Mouse (Mus musculus): Measurements from ENCODE around the gene Il6ra. TPM values are rescaled to one million over a fixed set of nuclear protein-coding genes. Genes with fewer than 3 reads are reported as not detected.
A peak's percentile ranks its signal among the peaks of the same experiment; 100 is the strongest.

Il6ra gene
- polyA plus RNA-seq, 1 experiment = 1.9 TPM

DNA sequence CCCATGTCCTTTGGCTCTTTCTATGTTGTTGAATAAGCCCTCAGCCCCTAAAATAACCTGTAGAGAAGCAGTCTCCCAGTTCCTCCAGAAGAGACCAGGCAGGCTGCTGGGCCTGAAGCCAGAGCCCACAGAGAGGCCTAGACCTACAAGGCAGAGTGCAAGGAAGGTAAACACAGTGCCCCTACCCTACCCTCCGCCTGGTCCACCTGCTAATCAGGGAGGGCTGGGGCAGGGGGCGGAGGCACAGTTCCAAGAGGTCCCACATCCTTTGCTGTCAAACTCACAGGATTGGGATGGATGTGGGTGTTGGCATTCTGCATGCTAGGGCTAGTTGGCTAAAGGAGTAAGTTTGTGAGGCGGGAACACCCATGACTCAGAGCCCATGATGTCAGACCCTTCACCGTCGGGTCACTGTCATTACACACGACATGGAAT is 871 bp downstream of the Il6ra start:
- H3K4me3 ChIP-seq (ENCODE audit: insufficient read depth, low read length) = peak overlapping the region; percentile 34; the same call in 1 of the 2 replicates

DNA sequence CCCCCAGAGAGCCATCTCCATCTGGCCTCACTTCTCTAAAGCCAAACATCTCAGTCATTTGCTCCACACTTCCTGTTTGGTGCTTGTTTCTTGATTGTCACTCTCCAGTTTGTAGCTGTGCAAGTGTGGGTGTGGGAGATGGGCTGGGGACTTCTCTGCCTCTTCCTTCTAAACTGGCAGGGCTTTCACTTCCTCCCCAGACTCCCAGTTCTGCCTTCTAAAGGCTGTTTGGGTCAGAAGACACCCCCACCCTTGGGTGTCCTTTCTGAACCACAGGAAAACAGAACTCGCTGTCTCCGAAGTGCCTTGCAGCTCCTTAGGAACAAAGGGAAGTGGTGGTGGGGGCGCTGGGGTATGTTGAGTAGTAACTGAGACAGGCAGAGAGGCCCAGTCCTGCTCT is 1.8 kb downstream of the Il6ra start:
- TF ChIP-seq CTCF (IDR thresholded peaks at IDR 0.05; ENCODE audit: borderline replicate concordance, insufficient read depth, low read length) = no peak
- no peak for TF ChIP-seq POLR2A (IDR thresholded peaks at IDR 0.05; ENCODE audit: low read depth, low read length)
- no peak overlapping the region for H3K27ac ChIP-seq (ENCODE audit: insufficient read depth, low read length)
- no peak overlapping the region for H3K4me3 ChIP-seq (ENCODE audit: insufficient read depth, low read length)
- peaks cover 5% of the 10 kb centered on the region; the same call in 1 of the 2 replicates for H3K4me1 ChIP-seq (ENCODE audit: control insufficient read depth, insufficient read depth, low read length)

More for the DNA sequence above, 871 bp downstream of the Il6ra start:
- Histone ChIP-seq H3K27ac (ENCODE audit: insufficient read depth, low read length) (no peak overlapping the region; the same call in 1 of the 2 replicates), H3K4me1 (ENCODE audit: control insufficient read depth, insufficient read depth, low read length) (peaks cover 5% of the 10 kb centered on the region; the same call in 1 of the 2 replicates)
- TF ChIP-seq CTCF (IDR thresholded peaks at IDR 0.05; ENCODE audit: borderline replicate concordance, insufficient read depth, low read length) = no peak
- no peak for TF ChIP-seq POLR2A (IDR thresholded peaks at IDR 0.05; ENCODE audit: low read depth, low read length)

DNA sequence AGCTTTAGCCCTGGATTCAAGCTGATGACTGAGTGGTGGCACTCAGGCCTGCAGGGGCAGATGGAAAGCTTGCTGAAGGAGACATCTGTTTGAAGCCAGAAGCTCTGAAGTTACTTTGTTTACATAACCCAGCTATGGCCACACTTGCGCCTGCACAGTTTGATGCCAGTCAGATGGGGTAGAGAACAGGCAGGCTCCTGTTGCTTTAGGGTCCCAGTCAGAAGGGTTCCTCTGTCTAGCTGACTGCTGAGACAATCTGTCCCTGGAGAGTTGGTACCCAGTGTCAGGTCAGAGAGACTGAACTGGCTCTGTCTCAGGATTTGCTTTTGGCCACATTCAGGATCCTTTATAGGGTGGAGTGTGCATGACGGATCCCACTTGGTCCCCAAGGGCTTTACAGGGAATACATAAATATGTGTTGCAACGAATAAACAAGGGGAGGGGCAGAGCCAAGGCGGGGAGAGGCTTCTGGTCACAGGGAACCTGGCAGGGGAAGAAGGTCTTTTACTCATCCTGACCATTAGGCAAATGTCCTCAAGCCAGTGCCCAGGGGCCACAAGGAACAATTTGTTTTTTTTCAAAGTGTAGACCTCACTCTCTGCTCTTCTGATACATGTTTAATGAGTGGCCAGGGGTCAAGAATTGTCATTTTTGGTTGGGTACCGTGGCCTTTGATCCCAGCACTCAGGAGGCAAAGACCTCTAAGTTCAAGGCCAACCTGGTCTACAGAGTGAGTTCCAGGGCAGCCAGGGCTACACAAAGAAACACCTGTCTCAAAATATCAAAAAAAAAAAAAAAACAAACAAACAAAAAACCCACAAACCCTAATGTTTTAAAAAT is 3.1 kb downstream of the Il6ra start:
- peaks cover 5% of the 10 kb centered on the region; the same call in 1 of the 2 replicates for H3K4me1 ChIP-seq (ENCODE audit: control insufficient read depth, insufficient read depth, low read length)
- H3K4me3 ChIP-seq (ENCODE audit: insufficient read depth, low read length) = no peak overlapping the region
- no peak for TF ChIP-seq POLR2A (IDR thresholded peaks at IDR 0.05; ENCODE audit: low read depth, low read length)
- H3K27ac ChIP-seq (ENCODE audit: insufficient read depth, low read length) = no peak overlapping the region

DNA sequence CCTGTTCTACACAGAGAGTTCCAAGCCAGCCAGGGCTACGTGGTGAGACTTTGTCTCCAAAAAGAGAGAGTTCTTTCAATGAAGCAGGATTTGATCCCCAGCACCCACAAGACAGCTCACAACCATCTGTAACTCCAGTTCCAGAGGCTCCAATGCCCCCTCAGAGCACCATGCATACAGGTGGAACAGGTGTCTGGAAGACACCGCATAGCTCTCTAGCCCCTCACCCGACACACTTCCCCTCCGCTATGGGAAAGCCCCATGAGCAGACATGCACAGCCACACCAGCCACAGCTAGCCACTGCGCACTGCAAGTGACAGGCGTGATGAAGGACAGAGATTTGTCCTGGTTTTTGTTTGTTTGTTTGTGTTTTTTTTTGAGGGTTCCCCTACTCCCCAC is 4.2 kb downstream of the Il6ra start:
- TF ChIP-seq POLR2A (IDR thresholded peaks at IDR 0.05; ENCODE audit: low read depth, low read length) = no peak
- no peak for TF ChIP-seq CTCF (IDR thresholded peaks at IDR 0.05; ENCODE audit: borderline replicate concordance, insufficient read depth, low read length)
- H3K4me3 ChIP-seq (ENCODE audit: insufficient read depth, low read length) = no peak overlapping the region
- no peak overlapping the region for H3K27ac ChIP-seq (ENCODE audit: insufficient read depth, low read length)
- peaks cover 5% of the 10 kb centered on the region; the same call in 1 of the 2 replicates for H3K4me1 ChIP-seq (ENCODE audit: control insufficient read depth, insufficient read depth, low read length)

DNA sequence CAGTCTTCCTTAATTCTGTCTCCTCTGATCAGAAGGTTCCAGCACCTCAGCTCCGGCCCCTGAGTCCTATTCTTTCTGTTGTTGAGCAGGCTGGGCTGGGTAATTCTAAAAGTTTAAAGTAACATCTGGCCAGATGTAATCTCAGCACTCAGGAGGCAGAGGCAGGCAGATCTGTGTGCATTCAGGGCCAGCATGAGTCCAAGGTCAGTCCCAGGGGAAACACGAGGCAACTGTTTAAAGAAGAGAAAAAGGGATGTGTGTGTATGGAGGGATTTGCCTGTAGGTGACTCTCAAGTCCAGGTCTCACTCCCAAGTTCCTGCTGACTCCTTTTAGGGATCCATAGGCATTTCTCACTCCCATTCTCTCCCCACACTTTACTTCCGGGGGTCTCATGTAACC is 5.2 kb downstream of the Il6ra start:
- no peak overlapping the region for H3K4me3 ChIP-seq (ENCODE audit: insufficient read depth, low read length)
- H3K27ac ChIP-seq (ENCODE audit: insufficient read depth, low read length) = no peak overlapping the region
- peaks cover 5% of the 10 kb centered on the region; the same call in 1 of the 2 replicates for H3K4me1 ChIP-seq (ENCODE audit: control insufficient read depth, insufficient read depth, low read length)
- TF ChIP-seq POLR2A (IDR thresholded peaks at IDR 0.05; ENCODE audit: low read depth, low read length) (no peak), CTCF (IDR thresholded peaks at IDR 0.05; ENCODE audit: borderline replicate concordance, insufficient read depth, low read length) (no peak)

DNA sequence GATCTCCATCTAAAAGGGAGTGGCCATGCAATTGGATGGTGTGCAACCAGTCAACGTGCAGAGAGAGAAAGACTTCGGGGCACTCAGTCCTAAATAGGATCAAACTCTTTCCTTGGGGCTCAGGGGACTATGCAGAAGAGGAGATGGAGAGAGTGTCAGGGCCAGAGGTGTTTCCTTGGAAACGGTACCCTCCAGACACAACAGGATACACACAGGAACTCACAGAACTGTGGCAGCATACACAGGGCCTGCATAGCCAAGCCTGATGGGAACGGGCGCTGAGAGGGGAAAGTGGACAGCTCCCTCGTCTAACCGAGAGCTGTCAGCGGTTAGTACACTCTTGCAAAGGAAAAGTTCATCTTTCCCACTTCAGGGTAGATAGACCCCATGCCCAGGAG is 13.5 kb downstream of the Il6ra start:
- no peak for TF ChIP-seq POLR2A (IDR thresholded peaks at IDR 0.05; ENCODE audit: low read depth, low read length)
- TF ChIP-seq CTCF (IDR thresholded peaks at IDR 0.05; ENCODE audit: borderline replicate concordance, insufficient read depth, low read length) = no peak
- Histone ChIP-seq H3K27ac (ENCODE audit: insufficient read depth, low read length) (no peak overlapping the region; the same call in 1 of the 2 replicates), H3K4me3 (ENCODE audit: insufficient read depth, low read length) (no peak overlapping the region), H3K4me1 (ENCODE audit: control insufficient read depth, insufficient read depth, low read length) (peaks cover 25% of the 10 kb centered on the region)

DNA sequence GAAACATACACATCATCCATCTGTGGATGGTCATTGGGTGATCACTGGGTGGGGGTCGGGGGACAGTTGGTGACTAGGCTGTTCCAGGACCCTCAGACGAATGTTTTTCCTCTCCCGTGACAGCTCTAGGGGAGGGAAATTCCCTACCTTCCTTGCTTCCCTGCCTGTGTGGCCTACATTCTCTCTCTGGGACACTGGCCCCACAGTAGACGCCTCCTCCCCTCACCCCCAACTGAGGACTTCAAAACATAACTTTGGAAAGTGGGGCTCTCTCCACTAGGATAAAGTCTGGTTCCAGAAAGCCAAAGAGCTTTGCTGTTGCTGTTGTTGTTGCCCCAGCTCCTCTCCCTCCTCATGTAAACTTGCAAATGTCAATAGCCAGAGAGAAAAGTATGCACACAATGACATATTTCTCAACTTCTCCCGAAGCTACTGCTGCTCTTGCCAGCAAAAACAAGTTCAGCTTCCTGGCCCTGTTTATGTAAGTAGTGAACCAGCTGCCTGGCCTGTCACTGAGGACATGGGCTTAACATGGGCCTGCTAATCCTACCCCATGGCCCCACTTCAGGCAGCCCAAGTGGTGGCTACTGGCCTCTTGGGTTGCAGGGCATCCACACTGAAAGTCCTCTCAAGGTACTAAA is 14.0 kb downstream of the Il6ra start:
- H3K4me3 ChIP-seq (ENCODE audit: insufficient read depth, low read length) = no peak overlapping the region
- H3K4me1 ChIP-seq (ENCODE audit: control insufficient read depth, insufficient read depth, low read length) = peaks cover 25% of the 10 kb centered on the region
- H3K27ac ChIP-seq (ENCODE audit: insufficient read depth, low read length) = peak overlapping the region; percentile 30
- TF ChIP-seq CTCF (IDR thresholded peaks at IDR 0.05; ENCODE audit: borderline replicate concordance, insufficient read depth, low read length) (no peak), POLR2A (IDR thresholded peaks at IDR 0.05; ENCODE audit: low read depth, low read length) (no peak)

DNA sequence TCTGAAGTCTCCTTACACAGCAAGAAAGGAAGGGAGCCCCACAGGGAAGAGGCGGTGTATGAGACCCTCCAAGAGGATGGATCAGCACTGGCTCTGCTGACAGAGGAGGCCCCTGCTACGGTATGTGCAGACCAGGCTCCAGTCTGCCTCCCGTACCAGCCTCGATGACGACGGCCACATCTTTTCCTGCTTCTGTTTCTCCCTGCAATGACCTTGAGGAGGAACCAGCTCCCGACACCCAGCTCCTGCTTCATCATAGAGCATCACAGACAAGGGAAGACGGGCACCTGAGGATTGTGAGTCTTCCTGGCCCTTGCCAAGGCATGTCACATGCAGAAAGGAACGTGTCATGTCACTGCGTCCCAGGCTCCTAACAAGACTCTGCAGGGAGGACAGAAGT is 15.0 kb downstream of the Il6ra start:
- Histone ChIP-seq H3K4me3 (ENCODE audit: insufficient read depth, low read length) (no peak overlapping the region), H3K4me1 (ENCODE audit: control insufficient read depth, insufficient read depth, low read length) (peaks cover 25% of the 10 kb centered on the region), H3K27ac (ENCODE audit: insufficient read depth, low read length) (no peak overlapping the region)
- no peak for TF ChIP-seq CTCF (IDR thresholded peaks at IDR 0.05; ENCODE audit: borderline replicate concordance, insufficient read depth, low read length)
- no peak for TF ChIP-seq POLR2A (IDR thresholded peaks at IDR 0.05; ENCODE audit: low read depth, low read length)

DNA sequence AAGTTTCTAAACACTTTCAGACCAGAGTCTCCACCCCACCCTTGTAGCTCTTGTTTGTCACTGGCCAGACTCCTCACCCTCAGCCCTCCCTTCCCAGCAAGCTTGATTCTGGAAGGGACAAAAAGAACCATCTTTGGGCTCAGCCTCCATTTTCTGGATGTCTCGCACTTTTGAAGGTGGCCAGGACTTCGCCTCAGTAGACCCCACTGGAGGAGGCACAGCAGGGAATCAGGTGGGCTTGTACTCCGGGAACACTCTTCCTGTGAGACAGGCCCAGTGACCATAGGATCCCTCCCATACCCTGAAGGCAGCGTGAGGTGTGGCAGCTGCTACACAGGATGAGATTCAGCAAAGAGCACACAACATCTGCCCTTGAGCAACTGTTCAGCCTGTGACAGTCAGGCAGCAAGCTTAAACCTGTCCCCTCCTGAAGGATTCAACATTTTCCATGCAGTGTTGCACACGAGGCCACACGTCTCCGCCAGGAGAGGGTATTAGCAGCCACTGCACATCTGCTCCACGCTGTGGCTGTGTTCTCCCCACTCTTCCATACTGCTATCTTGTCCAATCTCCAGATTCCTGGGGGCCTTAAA is 15.7 kb downstream of the Il6ra start:
- Histone ChIP-seq H3K4me3 (ENCODE audit: insufficient read depth, low read length) (no peak overlapping the region), H3K4me1 (ENCODE audit: control insufficient read depth, insufficient read depth, low read length) (peaks cover 25% of the 10 kb centered on the region), H3K27ac (ENCODE audit: insufficient read depth, low read length) (peak overlapping the region; percentile 87)
- TF ChIP-seq CTCF (IDR thresholded peaks at IDR 0.05; ENCODE audit: borderline replicate concordance, insufficient read depth, low read length) (no peak), POLR2A (IDR thresholded peaks at IDR 0.05; ENCODE audit: low read depth, low read length) (no peak)
